Mouse (Mus musculus) spleen, adult 2 months (tissue): ENCODE results near the gene Flt3. TPM values are rescaled to one million over a fixed set of nuclear protein-coding genes. Genes with fewer than 3 reads are reported as not detected.

Experiments
- DNase-seq, 2 experiments: peaks; one replicate each; pipeline versions ENCODE4 v3.0.0 to v3.0.0-alpha.2; 2012 to 2021; ENCODE audit warnings: low spot score in 2 of 2, low read depth in 1 of 2
- H3K27ac ChIP-seq: fragments of 200-500 bp; 2 replicates; pipeline ENCODE4 v1.5.1; 2012; ENCODE audit warnings: low read length, inconsistent platforms; ENCODE audit not compliant: insufficient read depth
- H3K27me3 ChIP-seq: fragments of 200-500 bp; 2 replicates; pipeline ENCODE4 v1.6.1; 2012; ENCODE audit warnings: mild to moderate bottlenecking, moderate library complexity, low read length, inconsistent platforms; ENCODE audit not compliant: control insufficient read depth, insufficient read depth
- H3K36me3 ChIP-seq: fragments of 200-500 bp; 2 replicates; pipeline ENCODE4 v1.6.1; 2012; ENCODE audit warnings: mild to moderate bottlenecking, low read length, inconsistent platforms; ENCODE audit not compliant: control insufficient read depth, insufficient read depth
- H3K4me1 ChIP-seq: fragments of 200-500 bp; 2 replicates; pipeline ENCODE4 v1.6.1; 2011; ENCODE audit warnings: inconsistent platforms; ENCODE audit not compliant: control insufficient read depth, insufficient read depth, insufficient read length
- H3K4me3 ChIP-seq: fragments of 200-500 bp; 2 replicates; pipeline ENCODE4 v1.5.1; 2011; ENCODE audit warnings: mild to moderate bottlenecking, inconsistent platforms; ENCODE audit not compliant: insufficient read depth, insufficient read length; ENCODE audit errors: extremely low read depth
- CTCF ChIP-seq: fragments of 200-500 bp; IDR thresholded peaks from 2 replicates; pipeline ENCODE4 v1.5.1; 2011; ENCODE audit warnings: mild to moderate bottlenecking, inconsistent platforms; ENCODE audit not compliant: insufficient read depth, insufficient read length, insufficient replicate concordance; ENCODE audit errors: extremely low read depth
- POLR2A ChIP-seq: fragments of 200-500 bp; IDR thresholded peaks from 2 replicates; pipeline ENCODE4 v1.6.1; 2011; ENCODE audit warnings: low read depth, low read length, inconsistent platforms
- WGBS: fragments of 180-500 bp; shearing (Covaris S2); methylation state at CpG from one replicate; pipeline ENCODE4 v1.1.7; 2018; 5-methylcytosine and 5-hydroxymethylcytosine counted together
- polyA plus RNA-seq: library from polyadenylated mRNA; depleted of rRNA; stranded (reverse); fragments of >200 nt; gene quantifications from 2 replicates; pipeline ENCODE4 v1.2.3, GENCODE M21; 2012

The Flt3 gene
- polyA plus RNA-seq, 1 experiment = 6.5 TPM

DNA sequence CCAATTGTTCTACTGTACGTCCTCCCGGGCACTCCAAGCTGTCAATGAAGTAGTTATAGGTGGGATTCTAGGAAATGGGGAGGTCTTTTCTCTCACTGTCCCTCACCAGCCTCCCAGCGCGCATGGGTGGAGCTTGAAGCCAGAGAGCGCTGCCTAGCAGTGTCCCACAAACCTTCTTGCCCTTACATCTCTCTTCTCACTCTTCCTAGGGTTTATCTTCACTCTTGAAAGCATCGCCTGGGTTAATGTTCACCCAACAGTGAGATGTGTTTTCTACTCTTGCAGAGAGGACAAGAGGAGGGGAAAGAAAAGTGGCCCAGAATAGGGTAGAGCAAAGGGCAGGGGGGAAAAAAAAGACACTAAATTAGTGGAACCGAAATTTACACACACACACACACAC lies 83.0 kb downstream of the Flt3 start:
- H3K27me3 ChIP-seq = peaks cover 13% of the 10 kb centered on the region
- H3K36me3 ChIP-seq = no peaks in the 10 kb centered on the region
- H3K27ac ChIP-seq = no peak overlapping the region
- TF ChIP-seq POLR2A (no peak), CTCF (no peak)
- no peak for DNase-seq
- H3K4me1 ChIP-seq = no peaks in the 10 kb centered on the region
- 24% methylated on average over 7 of the region's 7 CpGs for WGBS
- H3K4me3 ChIP-seq = no peak overlapping the region

GRCm38 (mm10) chr5:147315432-147316075 lies 84.7 kb downstream of the Flt3 start:
- no peaks in the 10 kb centered on the region for H3K4me1 ChIP-seq
- TF ChIP-seq CTCF (no peak), POLR2A (no peak)
- H3K36me3 ChIP-seq = no peaks in the 10 kb centered on the region
- no peak overlapping the region for H3K4me3 ChIP-seq
- 7% methylated on average over 25 of the region's 25 CpGs for WGBS
- no peak for DNase-seq
- H3K27ac ChIP-seq = no peak overlapping the region
- H3K27me3 ChIP-seq = peaks cover 13% of the 10 kb centered on the region

DNA sequence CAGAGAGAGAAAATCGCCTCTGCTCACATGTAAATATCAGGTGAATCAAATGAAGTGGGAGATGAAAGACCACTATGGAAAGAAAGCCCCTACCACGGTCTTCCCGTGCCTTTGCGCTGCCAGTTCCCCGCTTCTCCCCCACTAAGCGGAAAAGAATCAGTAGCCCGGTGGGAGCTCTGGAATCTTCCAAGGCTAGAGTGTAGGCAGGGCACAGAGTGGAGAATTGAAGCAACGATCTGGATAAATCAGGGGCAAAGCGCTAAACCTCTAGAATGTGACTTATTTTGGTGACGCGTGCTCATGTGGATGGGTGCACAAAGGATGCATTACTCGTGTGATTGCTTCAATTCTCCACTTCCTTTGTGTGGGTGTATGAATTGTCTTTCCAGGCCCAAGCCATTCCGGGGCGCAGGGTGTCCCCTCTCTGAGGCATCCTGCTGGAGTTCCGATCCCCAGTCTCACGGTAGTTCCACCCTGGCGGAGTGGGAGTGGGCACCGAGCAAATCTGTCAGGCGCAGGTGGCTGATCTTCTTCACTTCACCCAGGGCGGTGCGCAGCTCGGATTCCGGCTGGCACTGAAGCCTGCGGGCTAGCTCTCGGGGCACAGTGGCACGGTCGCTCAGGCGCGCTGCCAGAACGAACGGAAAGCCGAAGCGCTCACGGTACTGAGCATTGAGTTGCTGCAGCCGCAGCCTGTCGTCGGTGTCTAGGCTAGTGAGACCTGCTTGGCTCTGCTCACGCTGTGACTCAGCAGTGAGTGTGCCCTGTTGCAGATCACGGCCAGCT lies 85.5 kb downstream of the Flt3 start:
- no peak for DNase-seq
- Histone ChIP-seq H3K27ac (no peak overlapping the region), H3K4me1 (no peaks in the 10 kb centered on the region), H3K27me3 (peaks cover 15% of the 10 kb centered on the region), H3K36me3 (no peaks in the 10 kb centered on the region), H3K4me3 (no peak overlapping the region)
- no peak for TF ChIP-seq CTCF
- TF ChIP-seq POLR2A = no peak
- WGBS = 4% methylated on average over 39 of the region's 39 CpGs

DNA sequence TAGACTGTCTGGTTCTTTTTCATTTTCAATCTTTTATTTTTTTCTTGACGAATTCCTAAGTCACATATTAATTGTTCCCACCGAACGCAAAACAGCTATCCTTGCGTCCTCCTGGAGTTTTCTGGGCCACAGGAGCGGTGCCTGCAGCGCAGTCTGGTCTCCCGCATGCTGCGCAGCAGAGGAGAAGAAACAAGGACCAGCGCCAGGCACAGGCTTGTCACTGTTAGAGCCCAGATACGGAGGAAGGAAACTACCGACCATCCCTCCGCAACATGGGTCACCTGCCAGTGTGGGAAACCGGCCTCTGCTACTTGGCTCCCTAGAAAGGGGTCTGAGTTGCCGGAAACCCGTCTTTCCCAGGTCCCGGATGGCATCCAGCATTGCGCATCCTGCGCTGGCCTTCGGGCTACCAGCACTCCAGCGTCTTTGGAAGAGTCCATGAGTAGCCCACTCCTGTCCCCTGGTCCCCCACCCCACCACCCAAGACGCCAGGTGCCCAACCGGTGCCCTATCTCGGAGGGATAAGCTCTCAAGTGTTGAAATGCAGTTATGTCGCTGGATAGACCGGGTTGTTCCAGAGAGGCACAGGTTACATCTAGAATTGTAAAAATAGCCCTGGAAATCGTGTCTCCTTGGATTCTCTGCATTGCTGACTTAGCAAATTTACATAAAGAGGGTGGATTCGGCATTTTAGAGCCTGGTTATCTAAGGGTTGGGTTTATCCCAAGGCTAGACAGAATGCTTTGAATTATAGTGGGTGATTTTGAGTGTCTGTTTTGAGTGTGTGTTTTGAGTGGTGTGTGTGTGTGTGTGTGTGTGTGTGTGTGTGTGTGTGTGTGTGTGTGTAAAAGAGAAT lies 87.2 kb downstream of the Flt3 start:
- H3K4me3 ChIP-seq = no peak overlapping the region
- no peaks in the 10 kb centered on the region for H3K4me1 ChIP-seq
- peaks cover 19% of the 10 kb centered on the region for H3K27me3 ChIP-seq
- H3K36me3 ChIP-seq = no peaks in the 10 kb centered on the region
- no peak for DNase-seq
- no peak overlapping the region for H3K27ac ChIP-seq
- TF ChIP-seq POLR2A = no peak
- TF ChIP-seq CTCF = no peak
- WGBS = 10% methylated on average over 27 of the region's 27 CpGs

- Histone ChIP-seq H3K27me3 (peaks cover 32% of the 10 kb centered on the region), H3K36me3 (no peaks in the 10 kb centered on the region), H3K27ac (no peak overlapping the region), H3K4me1 (peaks cover 2% of the 10 kb centered on the region), H3K4me3 (no peak overlapping the region)
- WGBS = 5% methylated on average over 2 of the region's 2 CpGs
- no peak for DNase-seq
- TF ChIP-seq CTCF (no peak), POLR2A (no peak)
Observed at GRCm38 (mm10) chr5:147309786-147310185, 90.5 kb downstream of the Flt3 start.

DNA sequence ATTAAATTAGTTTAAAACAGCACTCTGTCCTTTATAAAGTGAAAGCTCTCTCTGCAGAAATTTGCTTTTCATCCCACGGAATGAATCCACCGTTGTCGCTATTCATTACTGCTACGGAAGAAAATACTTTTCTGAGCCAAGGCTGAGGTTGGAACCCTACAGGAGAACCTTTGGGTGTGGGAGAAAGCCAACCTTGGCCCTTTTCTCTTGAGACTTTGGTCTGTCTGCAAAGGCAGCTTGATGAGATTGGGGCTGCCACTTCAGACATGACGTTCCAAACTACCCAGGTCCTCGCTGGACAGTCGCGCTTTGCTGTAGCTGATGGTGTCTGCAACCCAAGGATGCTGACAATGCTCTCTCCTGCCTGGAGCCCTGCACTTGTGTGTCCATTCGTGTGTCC lies 91.8 kb downstream of the Flt3 start:
- Histone ChIP-seq H3K27me3 (peaks cover 35% of the 10 kb centered on the region), H3K4me1 (peaks cover 2% of the 10 kb centered on the region), H3K27ac (no peak overlapping the region), H3K36me3 (no peaks in the 10 kb centered on the region), H3K4me3 (no peak overlapping the region)
- WGBS = 26% methylated on average over 9 of the region's 9 CpGs
- TF ChIP-seq POLR2A = no peak
- no peak for TF ChIP-seq CTCF
- DNase-seq = no peak

DNA sequence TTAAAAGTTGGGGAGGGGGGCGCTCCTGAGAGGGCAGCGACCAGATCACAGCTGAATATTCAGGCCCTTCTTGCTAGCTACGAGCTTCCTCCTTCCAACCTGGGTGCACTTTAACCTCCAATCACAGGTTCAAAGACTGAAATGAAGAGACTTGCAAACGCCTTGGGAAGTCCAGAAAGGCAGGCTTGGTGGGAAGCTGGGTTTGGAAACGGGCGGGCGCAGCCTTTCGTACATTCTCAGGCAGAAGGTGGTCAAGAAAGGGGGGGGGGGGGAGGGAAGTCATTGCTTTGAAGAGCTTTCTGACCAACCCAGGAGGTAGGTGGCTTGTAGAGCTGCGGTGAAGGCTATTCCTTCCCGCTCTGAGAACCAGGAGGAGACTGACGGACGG lies 92.9 kb downstream of the Flt3 start:
- no peak overlapping the region for H3K27ac ChIP-seq
- 13% methylated on average over 12 of the region's 12 CpGs for WGBS
- peaks cover 33% of the 10 kb centered on the region for H3K27me3 ChIP-seq
- no peak for DNase-seq
- H3K36me3 ChIP-seq = no peaks in the 10 kb centered on the region
- H3K4me3 ChIP-seq = no peak overlapping the region
- no peak for TF ChIP-seq CTCF
- no peak for TF ChIP-seq POLR2A
- H3K4me1 ChIP-seq = peaks cover 2% of the 10 kb centered on the region
